Mouse (Mus musculus) stomach, postnatal 0 days (tissue): ENCODE data around the gene Rsph14.

ENCODE experiments used
- CTCF ChIP-seq: IDR thresholded peaks from 2 replicates; pipeline ENCODE4 v1.5.1; 2016; ENCODE audit warnings: antibody characterized with exemption, low read depth, mild to moderate bottlenecking, moderate library complexity
- EP300 ChIP-seq: optimal IDR thresholded peaks from 2 replicates; pipeline ENCODE3; 2016; ENCODE audit warnings: antibody characterized with exemption

GRCm38 (mm10) chr10:74975626-74976025 is 56.8 kb downstream of the Rsph14 start:
- TF ChIP-seq EP300: no peak
- no peak for TF ChIP-seq CTCF
